Mouse (Mus musculus) embryonic fibroblast, embryonic 13.5 days (primary cell): Measurements from ENCODE around the gene Rab4a.

Experiments used
- CTCF ChIP-seq: IDR thresholded peaks from 2 replicates; pipeline ENCODE4 v1.5.1; 2011; ENCODE audit warnings: mild to moderate bottlenecking, control low read depth, low read length, moderate library complexity, borderline replicate concordance; ENCODE audit not compliant: insufficient read depth
- POLR2A ChIP-seq: IDR thresholded peaks from 2 replicates; pipeline ENCODE4 v1.6.1; 2011; ENCODE audit warnings: low read depth, mild to moderate bottlenecking, control low read depth, low read length, moderate library complexity

GRCm38 (mm10) chr8:123756901-123757300, 48.9 kb upstream of the Rab4a start:
- TF ChIP-seq POLR2A (no peak), CTCF (no peak)
